Mouse (Mus musculus): ENCODE data around the gene Slc24a1. TPM values are rescaled to one million over a fixed set of nuclear protein-coding genes. Genes with fewer than 3 reads are reported as not detected.
A peak's percentile ranks its signal among the peaks of the same experiment; 100 is the strongest.

The Slc24a1 gene
- polyA plus RNA-seq, 1 experiment from 2014 or later, result 0.09 TPM

- no peak overlapping the region for H3K27ac ChIP-seq (replicated peaks; ENCODE audit: low read depth, low read length)
- peaks cover 57% of the 10 kb centered on the region for H3K36me3 ChIP-seq (ENCODE audit: control insufficient read depth, insufficient read depth, low read length)
- no peak for ATAC-seq (ENCODE audit: low FRiP score, low TSS enrichment)
- H3K9me3 ChIP-seq (ENCODE audit: control insufficient read depth, low read length), result no peaks in the 10 kb centered on the region
- no peak overlapping the region for H3K4me2 ChIP-seq (ENCODE audit: low read length)
- no peak overlapping the region for H3K9ac ChIP-seq (replicated peaks; ENCODE audit: low read length)
- H3K4me3 ChIP-seq (replicated peaks; ENCODE audit: low read depth, low read length), result no peak overlapping the region
- DNase-seq, result no peak
- H3K27me3 ChIP-seq (ENCODE audit: control insufficient read depth, insufficient read depth, low read length), result no peaks in the 10 kb centered on the region
- WGBS, result 97% methylated on average over 3 of the region's 3 CpGs
- no peaks in the 10 kb centered on the region for H3K4me1 ChIP-seq (ENCODE audit: control insufficient read depth, insufficient read depth, low read length)
These were observed 44.0 kb downstream of the Slc24a1 start for GRCm38 (mm10) chr9:64907441-64907840.

GRCm38 (mm10) chr9:64904917-64905640 is 46.3 kb downstream of the Slc24a1 start:
- Histone ChIP-seq H3K4me2 (ENCODE audit: low read length) (no peak overlapping the region), H3K4me3 (replicated peaks; ENCODE audit: low read depth, low read length) (no peak overlapping the region)
- no peak for DNase-seq

GRCm38 (mm10) chr9:64903386-64903785 is 48.0 kb downstream of the Slc24a1 start:
- Histone ChIP-seq H3K27ac (replicated peaks; ENCODE audit: low read depth, low read length) (no peak overlapping the region), H3K9ac (replicated peaks; ENCODE audit: low read length) (no peak overlapping the region), H3K4me2 (ENCODE audit: low read length) (no peak overlapping the region), H3K36me3 (ENCODE audit: control insufficient read depth, insufficient read depth, low read length) (peaks cover 34% of the 10 kb centered on the region), H3K27me3 (ENCODE audit: control insufficient read depth, insufficient read depth, low read length) (no peaks in the 10 kb centered on the region), H3K9me3 (ENCODE audit: control insufficient read depth, low read length) (no peaks in the 10 kb centered on the region), H3K4me1 (ENCODE audit: control insufficient read depth, insufficient read depth, low read length) (no peaks in the 10 kb centered on the region), H3K4me3 (replicated peaks; ENCODE audit: low read depth, low read length) (no peak overlapping the region)
- 69% methylated on average over 3 of the region's 3 CpGs for WGBS
- ATAC-seq (ENCODE audit: low FRiP score, low TSS enrichment), result no peak
- DNase-seq, result peak; percentile 88

More at GRCm38 (mm10) chr9:64904917-64905640, 46.3 kb downstream of the Slc24a1 start:
- H3K27me3 ChIP-seq (ENCODE audit: control insufficient read depth, insufficient read depth, low read length), result no peaks in the 10 kb centered on the region
- H3K4me1 ChIP-seq (ENCODE audit: control insufficient read depth, insufficient read depth, low read length), result no peaks in the 10 kb centered on the region
- WGBS, result 85% methylated on average over 14 of the region's 14 CpGs
- no peaks in the 10 kb centered on the region for H3K9me3 ChIP-seq (ENCODE audit: control insufficient read depth, low read length)
- no peak for ATAC-seq (ENCODE audit: low FRiP score, low TSS enrichment)
- H3K27ac ChIP-seq (replicated peaks; ENCODE audit: low read depth, low read length), result no peak overlapping the region
- peaks cover 34% of the 10 kb centered on the region for H3K36me3 ChIP-seq (ENCODE audit: control insufficient read depth, insufficient read depth, low read length)
- H3K9ac ChIP-seq (replicated peaks; ENCODE audit: low read length), result no peak overlapping the region

- no peak for DNase-seq
- Histone ChIP-seq H3K27me3 (ENCODE audit: control insufficient read depth, insufficient read depth, low read length) (no peaks in the 10 kb centered on the region), H3K27ac (replicated peaks; ENCODE audit: low read depth, low read length) (no peak overlapping the region), H3K4me3 (replicated peaks; ENCODE audit: low read depth, low read length) (no peak overlapping the region), H3K36me3 (ENCODE audit: control insufficient read depth, insufficient read depth, low read length) (peaks cover 39% of the 10 kb centered on the region), H3K9ac (replicated peaks; ENCODE audit: low read length) (no peak overlapping the region), H3K4me1 (ENCODE audit: control insufficient read depth, insufficient read depth, low read length) (no peaks in the 10 kb centered on the region), H3K4me2 (ENCODE audit: low read length) (no peak overlapping the region), H3K9me3 (ENCODE audit: control insufficient read depth, low read length) (no peaks in the 10 kb centered on the region)
- no peak for ATAC-seq (ENCODE audit: low FRiP score, low TSS enrichment)
- WGBS, result 36% methylated on average over 4 of the region's 4 CpGs
These were observed 48.5 kb downstream of the Slc24a1 start for GRCm38 (mm10) chr9:64902866-64903265.

GRCm38 (mm10) chr9:64896605-64897004 is 54.8 kb downstream of the Slc24a1 start:
- DNase-seq, result no peak
- no peaks in the 10 kb centered on the region for H3K9me3 ChIP-seq (ENCODE audit: control insufficient read depth, low read length)
- H3K4me1 ChIP-seq (ENCODE audit: control insufficient read depth, insufficient read depth, low read length), result no peaks in the 10 kb centered on the region
- H3K36me3 ChIP-seq (ENCODE audit: control insufficient read depth, insufficient read depth, low read length), result peaks cover 45% of the 10 kb centered on the region
- no peak overlapping the region for H3K4me3 ChIP-seq (replicated peaks; ENCODE audit: low read depth, low read length)
- H3K27ac ChIP-seq (replicated peaks; ENCODE audit: low read depth, low read length), result no peak overlapping the region
- H3K27me3 ChIP-seq (ENCODE audit: control insufficient read depth, insufficient read depth, low read length), result no peaks in the 10 kb centered on the region
- H3K9ac ChIP-seq (replicated peaks; ENCODE audit: low read length), result no peak overlapping the region
- WGBS, result 88% methylated on average over 10 of the region's 10 CpGs
- ATAC-seq (ENCODE audit: low FRiP score, low TSS enrichment), result no peak
- no peak overlapping the region for H3K4me2 ChIP-seq (ENCODE audit: low read length)

GRCm38 (mm10) chr9:64886008-64886407 is 65.4 kb downstream of the Slc24a1 start:
- no peak for ATAC-seq (ENCODE audit: low FRiP score, low TSS enrichment)
- Histone ChIP-seq H3K4me2 (ENCODE audit: low read length) (no peak overlapping the region), H3K27ac (replicated peaks; ENCODE audit: low read depth, low read length) (no peak overlapping the region), H3K36me3 (ENCODE audit: control insufficient read depth, insufficient read depth, low read length) (peaks cover 21% of the 10 kb centered on the region), H3K9me3 (ENCODE audit: control insufficient read depth, low read length) (no peaks in the 10 kb centered on the region), H3K4me3 (replicated peaks; ENCODE audit: low read depth, low read length) (no peak overlapping the region), H3K4me1 (ENCODE audit: control insufficient read depth, insufficient read depth, low read length) (no peaks in the 10 kb centered on the region), H3K9ac (replicated peaks; ENCODE audit: low read length) (no peak overlapping the region), H3K27me3 (ENCODE audit: control insufficient read depth, insufficient read depth, low read length) (no peaks in the 10 kb centered on the region)
- 93% methylated on average over 5 of the region's 5 CpGs for WGBS
- DNase-seq, result no peak

Small RNA genes within 50 kb of the gene (microRNA-seq; reads per million reads assigned to microRNA genes)
- not detected for gene Gm25640

Other genes with a start within 250 kb of the Slc24a1 start
- gene Rab11a, start 213.8 kb downstream of the Slc24a1 start, polyA plus RNA-seq (2014; fragmentation: Nextera tagmentation; extraction: Ambion mirVana), result 446 and 467 TPM in 2 replicates
- 12.8 and 14.1 TPM in 2 replicates for gene Dennd4a, start 140.3 kb downstream of the Slc24a1 start, polyA plus RNA-seq (2014; fragmentation: Nextera tagmentation; extraction: Ambion mirVana)
- 26.8 and 47.1 TPM in 2 replicates for gene Ints14, start 9.3 kb upstream of the Slc24a1 start, polyA plus RNA-seq (2014; fragmentation: Nextera tagmentation; extraction: Ambion mirVana)
- 152 and 171 TPM in 2 replicates for gene Hacd3, start 70.1 kb upstream of the Slc24a1 start, polyA plus RNA-seq (2014; fragmentation: Nextera tagmentation; extraction: Ambion mirVana)
- 33.9 and 39.1 TPM in 2 replicates for gene Dpp8, start 80.8 kb upstream of the Slc24a1 start, polyA plus RNA-seq (2014; fragmentation: Nextera tagmentation; extraction: Ambion mirVana)
- gene Igdcc4, start 149.9 kb upstream of the Slc24a1 start, polyA plus RNA-seq (2014; fragmentation: Nextera tagmentation; extraction: Ambion mirVana), result 14.9 and 17.3 TPM in 2 replicates
- 10.7 and 14.1 TPM in 2 replicates for gene Igdcc3, start 189.6 kb upstream of the Slc24a1 start, polyA plus RNA-seq (2014; fragmentation: Nextera tagmentation; extraction: Ambion mirVana)
- gene Parp16, start 243.7 kb upstream of the Slc24a1 start, polyA plus RNA-seq (2014; fragmentation: Nextera tagmentation; extraction: Ambion mirVana), result 5.2 and 6.5 TPM in 2 replicates